Mouse (Mus musculus) common myeloid progenitor, adult 5-6 weeks (primary cell): ENCODE measurements at regions not wholly inside any gene's neighbourhood (a gene's known extent, or its start where the extent isn't known, plus 50 kb on each side); places are given as distances from the start of the nearest gene placed in this dataset.
A peak's percentile ranks its signal among the peaks of the same experiment; 100 is the strongest.

Experiments
- ATAC-seq: replicated peaks from 2 replicates; pipeline ENCODE4 v1.8.0; 2016; ENCODE audit warnings: low read depth, mild to moderate bottlenecking, moderate TSS enrichment, inconsistent platforms; ENCODE audit not compliant: poor library complexity, severe bottlenecking

GRCm38 (mm10) chr3:120570806-120571425 lies 600.6 kb downstream of the Rwdd3 start:
- no peak for ATAC-seq

GRCm38 (mm10) chr3:120541556-120542476 lies 629.7 kb downstream of the Rwdd3 start:
- no peak for ATAC-seq

GRCm38 (mm10) chr3:120533901-120534300 lies 637.6 kb downstream of the Rwdd3 start:
- no peak for ATAC-seq

GRCm38 (mm10) chr3:120531880-120532580 lies 639.5 kb downstream of the Rwdd3 start:
- ATAC-seq: no peak

- ATAC-seq: no peak
Observed at GRCm38 (mm10) chr3:120511651-120512050, 659.8 kb downstream of the Rwdd3 start.

GRCm38 (mm10) chr3:120498937-120499336 lies 672.6 kb downstream of the Rwdd3 start:
- ATAC-seq: no peak

- no peak for ATAC-seq
Observed at GRCm38 (mm10) chr3:120477934-120478333, 693.6 kb downstream of the Rwdd3 start.

- ATAC-seq: no peak
Observed at GRCm38 (mm10) chr3:120477232-120477631, 693.0 kb upstream of the Ptbp2 start.

GRCm38 (mm10) chr3:120473645-120474038 lies 689.4 kb upstream of the Ptbp2 start:
- ATAC-seq: no peak

GRCm38 (mm10) chr3:120472687-120473644 lies 688.7 kb upstream of the Ptbp2 start:
- ATAC-seq: no peak

GRCm38 (mm10) chr3:120471878-120472444 lies 687.7 kb upstream of the Ptbp2 start:
- ATAC-seq: no peak

GRCm38 (mm10) chr3:120468887-120469286 lies 684.6 kb upstream of the Ptbp2 start:
- ATAC-seq: no peak

GRCm38 (mm10) chr3:120460717-120461116 lies 676.5 kb upstream of the Ptbp2 start:
- ATAC-seq: no peak

GRCm38 (mm10) chr3:120457912-120458311 lies 673.6 kb upstream of the Ptbp2 start:
- 0 out of 2 replicates have a peak, but pooled peaks have one; percentile 22 for ATAC-seq

- no peak for ATAC-seq
Observed at GRCm38 (mm10) chr3:120441127-120441526, 656.9 kb upstream of the Ptbp2 start.

- ATAC-seq: no peak
Observed at GRCm38 (mm10) chr3:120430285-120430684, 646.0 kb upstream of the Ptbp2 start.

- no peak for ATAC-seq
Observed at GRCm38 (mm10) chr3:120416634-120417033, 632.4 kb upstream of the Ptbp2 start.

- ATAC-seq: no peak
Observed at GRCm38 (mm10) chr3:120375688-120376289, 591.5 kb upstream of the Ptbp2 start.
